Mouse (Mus musculus) stomach, postnatal 0 days (tissue): ENCODE data around the gene Smg1.

Experiments used
- CTCF ChIP-seq: IDR thresholded peaks from 2 replicates; pipeline ENCODE4 v1.5.1; 2016; ENCODE audit warnings: antibody characterized with exemption, low read depth, mild to moderate bottlenecking, moderate library complexity
- EP300 ChIP-seq: optimal IDR thresholded peaks from 2 replicates; pipeline ENCODE3; 2016; ENCODE audit warnings: antibody characterized with exemption

- TF ChIP-seq CTCF (no peak), EP300 (no peak)
Observed at GRCm38 (mm10) chr7:118276684-118277334, 33.3 kb upstream of the Smg1 start.
